Mouse (Mus musculus) heart, embryonic 15.5 days (tissue): ENCODE results near the gene Pim2. TPM values are rescaled to one million over a fixed set of nuclear protein-coding genes. Genes with fewer than 3 reads are reported as not detected.
A peak's percentile ranks its signal among the peaks of the same experiment; 100 is the strongest.
"Not testable (repeated sequence)": the region's sequence is repeated elsewhere in the genome, so short reads cannot be mapped to it uniquely, and the experiment has no call there.

Source experiments
- ATAC-seq: fragments of 200-750 bp; cut with Nextera tagmentation; replicated peaks from 2 replicates; pipeline ENCODE4 v1.8.0; 2017; ENCODE audit warnings: low read depth, moderate TSS enrichment; ENCODE audit not compliant: insufficient number of reproducible peaks, insufficient read depth, low FRiP score
- H3K27ac ChIP-seq: fragments of 300-500 bp; sonication (generic); 2 replicates; pipeline ENCODE4 v1.5.1; 2015; ENCODE audit warnings: mild to moderate bottlenecking, inconsistent platforms
- H3K27me3 ChIP-seq: fragments of 300-500 bp; sonication (generic); 2 replicates; pipeline ENCODE4 v1.6.1; 2015; ENCODE audit warnings: inconsistent platforms
- H3K36me3 ChIP-seq: fragments of 300-500 bp; sonication (generic); 2 replicates; pipeline ENCODE4 v1.6.1; 2015; ENCODE audit warnings: mild to moderate bottlenecking, inconsistent platforms
- H3K4me1 ChIP-seq: fragments of 300-500 bp; sonication (generic); replicated peaks from 2 replicates; pipeline ENCODE4 v1.6.1; 2015; ENCODE audit warnings: inconsistent platforms
- H3K4me2 ChIP-seq: fragments of 300-500 bp; sonication (generic); 2 replicates; pipeline ENCODE4 v1.6.1; 2015; ENCODE audit warnings: inconsistent platforms, mild to moderate bottlenecking, moderate library complexity
- H3K4me3 ChIP-seq: fragments of 300-500 bp; sonication (generic); 2 replicates; pipeline ENCODE4 v1.5.1; 2015; ENCODE audit warnings: mild to moderate bottlenecking, inconsistent platforms
- H3K9ac ChIP-seq: fragments of 300-500 bp; sonication (generic); 2 replicates; pipeline ENCODE4 v1.6.1; 2015; ENCODE audit warnings: mild to moderate bottlenecking, inconsistent platforms
- H3K9me3 ChIP-seq: fragments of 300-500 bp; sonication (generic); replicated peaks from 2 replicates; pipeline ENCODE4 v1.6.1; 2016; ENCODE audit warnings: inconsistent platforms
- WGBS: fragments of 180-500 bp; shearing (Covaris S2); methylation state at CpG from one replicate; pipeline ENCODE4 v1.1.7; 2015; ENCODE audit warnings: mixed read lengths; 5-methylcytosine and 5-hydroxymethylcytosine counted together
- polyA plus RNA-seq: library from polyadenylated mRNA; unstranded; fragments of >200 nt; fragmentation: Nextera tagmentation; extraction: Ambion mirVana; gene quantifications from 2 replicates; pipeline ENCODE4 v1.2.1, GENCODE M21; 2015

Gene Pim2
- polyA plus RNA-seq, 1 experiment from 2014 or later = 4.5 TPM

DNA sequence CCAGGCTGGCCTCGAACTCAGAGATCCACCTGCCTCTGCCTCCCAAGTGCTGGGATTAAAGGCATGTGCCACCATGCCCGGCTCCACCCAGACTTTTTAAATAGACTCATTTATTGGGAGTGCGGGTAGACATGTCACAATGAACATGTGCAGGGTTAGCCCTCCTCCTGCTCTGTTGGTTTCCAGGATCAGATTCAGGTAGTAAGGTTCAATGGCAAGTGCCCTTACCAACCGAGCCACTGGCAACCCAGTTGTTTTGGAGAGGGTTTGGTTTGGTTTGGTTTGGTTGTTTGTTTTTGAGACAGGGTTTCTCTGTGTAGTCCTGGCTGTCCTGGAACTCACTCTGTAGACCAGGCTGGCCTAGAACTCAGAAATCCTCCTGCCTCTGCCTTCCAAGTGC is 31.2 kb downstream of the Pim2 start, which contains the start of gene Gm10490:
Gene Gm10490, plus strand, starts transcription at position 301 of the 400 bp plus-strand sequence.
- not testable (repeated sequence) for H3K27me3 ChIP-seq, H3K4me3 ChIP-seq, H3K4me1 ChIP-seq, H3K27ac ChIP-seq, ATAC-seq, H3K36me3 ChIP-seq, H3K9ac ChIP-seq, H3K9me3 ChIP-seq, H3K4me2 ChIP-seq
- WGBS = 88% methylated on average over 4 of the region's 4 CpGs

DNA sequence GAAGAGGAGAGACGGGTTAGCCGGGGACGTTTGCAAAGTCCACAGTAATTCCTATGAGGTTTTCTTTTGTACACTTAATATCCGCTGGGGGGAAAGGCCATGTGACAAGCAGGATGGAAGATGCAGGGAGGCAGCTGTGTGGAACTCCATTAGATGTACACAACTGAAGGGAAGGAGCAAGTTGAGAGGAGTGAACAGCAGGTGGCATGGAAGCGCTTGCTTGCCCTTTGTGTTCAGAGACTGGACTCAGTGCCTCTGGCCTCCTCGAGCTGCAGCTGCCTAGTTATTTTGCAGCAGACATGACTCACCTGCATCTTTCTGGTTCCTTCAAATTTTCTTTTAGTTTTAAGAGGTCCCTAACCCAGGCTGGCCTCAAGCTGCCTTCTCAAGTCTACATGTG is 32.4 kb downstream of the Pim2 start:
- no peak overlapping the region for H3K27ac ChIP-seq
- no peak overlapping the region for H3K4me3 ChIP-seq
- H3K4me2 ChIP-seq = no peak overlapping the region
- no peaks in the 10 kb centered on the region for H3K4me1 ChIP-seq
- no peak for ATAC-seq
- H3K9ac ChIP-seq = no peak overlapping the region
- H3K36me3 ChIP-seq = peaks cover 5% of the 10 kb centered on the region; the same call in 1 of the 2 replicates
- H3K27me3 ChIP-seq = no peaks in the 10 kb centered on the region
- 50% methylated on average over 6 of the region's 6 CpGs for WGBS
- no peaks in the 10 kb centered on the region for H3K9me3 ChIP-seq

- H3K4me1 ChIP-seq, H3K36me3 ChIP-seq, H3K4me3 ChIP-seq, ATAC-seq, H3K27ac ChIP-seq, H3K4me2 ChIP-seq, H3K9me3 ChIP-seq, H3K9ac ChIP-seq: not testable (repeated sequence)
- WGBS = 21% methylated on average over 3 of the region's 3 CpGs
- H3K27me3 ChIP-seq = peaks cover 24% of the 10 kb centered on the region
These were observed 37.6 kb downstream of the Pim2 start for GRCm38 (mm10) chrX:7915669-7916068.

GRCm38 (mm10) chrX:7917960-7918359 is 39.9 kb downstream of the Pim2 start:
- H3K4me1 ChIP-seq, H3K27ac ChIP-seq, ATAC-seq, H3K4me3 ChIP-seq, H3K4me2 ChIP-seq, H3K9ac ChIP-seq, H3K36me3 ChIP-seq, H3K9me3 ChIP-seq: not testable (repeated sequence)
- 56% methylated on average over 6 of the region's 6 CpGs for WGBS
- H3K27me3 ChIP-seq = peaks cover 47% of the 10 kb centered on the region

GRCm38 (mm10) chrX:7919601-7920383 is 41.7 kb downstream of the Pim2 start, which contains the start of gene Pcsk1n:
TSS of gene Pcsk1n (plus strand) at chrX:7919822.
- 16% methylated on average over 40 of the region's 40 CpGs for WGBS
- Histone ChIP-seq H3K27ac (no peak within 1 kb of the TSS), H3K27me3 (peaks cover 65% of the 10 kb centered on the region)

GRCm38 (mm10) chrX:7922032-7922431 is 44.0 kb downstream of the Pim2 start:
- WGBS = 11% methylated on average over 31 of the region's 48 CpGs
- Histone ChIP-seq H3K4me3 (peak overlapping the region; percentile 33), H3K9me3 (no peaks in the 10 kb centered on the region), H3K27ac (no peak overlapping the region), H3K4me1 (peaks cover 7% of the 10 kb centered on the region; the same call in 1 of the 2 replicates), H3K36me3 (no peaks in the 10 kb centered on the region), H3K9ac (no peak overlapping the region), H3K4me2 (peak overlapping the region; percentile 55), H3K27me3 (peaks cover 81% of the 10 kb centered on the region)
- ATAC-seq = no peak

More at GRCm38 (mm10) chrX:7919601-7920383, 41.7 kb downstream of the Pim2 start, which contains the start of gene Pcsk1n:
- H3K36me3 ChIP-seq = no peaks in the 10 kb centered on the region
- H3K9ac ChIP-seq = no peak within 1 kb of the TSS
- peak within 1 kb of the TSS; percentile 41 for H3K4me2 ChIP-seq
- peaks cover 7% of the 10 kb centered on the region; the same call in 1 of the 2 replicates for H3K4me1 ChIP-seq
- ATAC-seq = no peak; the same call in 1 of the 2 replicates
- no peaks in the 10 kb centered on the region for H3K9me3 ChIP-seq
- H3K4me3 ChIP-seq = 0 out of 2 replicates have a peak within 1 kb of the TSS, but pooled peaks have one; percentile 13

GRCm38 (mm10) chrX:7926266-7926665 is 48.2 kb downstream of the Pim2 start:
- H3K9me3 ChIP-seq = no peaks in the 10 kb centered on the region
- ATAC-seq = no peak
- no peak overlapping the region for H3K4me3 ChIP-seq
- H3K36me3 ChIP-seq = no peaks in the 10 kb centered on the region
- no peak overlapping the region for H3K27ac ChIP-seq
- 63% methylated on average over 6 of the region's 6 CpGs for WGBS
- H3K27me3 ChIP-seq = peaks cover 74% of the 10 kb centered on the region
- no peak overlapping the region for H3K9ac ChIP-seq
- H3K4me1 ChIP-seq = peaks cover 7% of the 10 kb centered on the region; the same call in 1 of the 2 replicates
- H3K4me2 ChIP-seq = no peak overlapping the region

- peak overlapping the region; percentile 36 for H3K4me2 ChIP-seq
- 0 out of 2 replicates have a peak overlapping the region, but pooled peaks have one; percentile 11 for H3K4me3 ChIP-seq
- no peak for ATAC-seq
- no peaks in the 10 kb centered on the region for H3K9me3 ChIP-seq
- H3K4me1 ChIP-seq = peaks cover 4% of the 10 kb centered on the region; the same call in 1 of the 2 replicates
- peaks cover 66% of the 10 kb centered on the region for H3K27me3 ChIP-seq
- 21% methylated on average over 10 of the region's 10 CpGs for whole genome bisulfite sequencing
- H3K27ac ChIP-seq = no peak overlapping the region
- H3K36me3 ChIP-seq = no peaks in the 10 kb centered on the region
- no peak overlapping the region for H3K9ac ChIP-seq
These were observed 49.1 kb downstream of the Pim2 start for GRCm38 (mm10) chrX:7927116-7927515.

DNA sequence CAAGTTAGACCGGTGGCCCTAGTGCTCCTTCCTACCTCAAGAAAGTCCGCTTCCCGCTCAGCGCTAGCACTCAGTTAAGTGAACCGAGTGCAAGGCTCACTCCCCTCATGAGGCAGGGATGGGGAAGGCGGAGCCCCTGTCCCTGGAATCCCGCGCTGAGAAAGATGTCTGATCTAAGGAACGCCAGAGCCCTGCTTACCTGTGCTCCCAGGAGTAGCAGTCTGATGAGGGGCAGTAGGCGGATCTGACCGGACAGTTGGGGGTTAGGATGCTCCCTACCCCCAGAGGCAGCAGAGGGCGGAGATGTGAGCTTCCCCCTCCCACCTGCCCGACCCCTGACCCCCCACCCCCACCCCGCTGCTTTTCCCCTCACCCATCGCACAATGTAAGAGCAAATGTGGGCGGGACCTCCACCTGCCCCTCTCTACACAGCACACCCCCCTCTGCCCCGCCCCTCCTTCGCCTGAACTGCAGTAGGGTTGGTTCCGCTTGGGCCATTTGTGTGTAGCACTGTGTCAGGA is 50.3 kb downstream of the Pim2 start, which contains the start of gene Eras:
Gene Eras, minus strand, starts transcription at position 338 of the 521 bp plus-strand sequence.
- no peak for ATAC-seq
- H3K27ac ChIP-seq = no peak within 1 kb of the TSS
- H3K9ac ChIP-seq = no peak within 1 kb of the TSS
- H3K36me3 ChIP-seq = no peaks in the 10 kb centered on the region; the same call in 1 of the 2 replicates
- 19% methylated on average over 19 of the region's 19 CpGs for WGBS
- H3K4me3 ChIP-seq = peak within 1 kb of the TSS; percentile 11; the same call in 1 of the 2 replicates
- H3K4me1 ChIP-seq = no peaks in the 10 kb centered on the region
- peak within 1 kb of the TSS; percentile 36 for H3K4me2 ChIP-seq
- H3K27me3 ChIP-seq = peaks cover 53% of the 10 kb centered on the region
- no peaks in the 10 kb centered on the region for H3K9me3 ChIP-seq
